Comparison of ENCODE assay signal across 11 mouse cellular contexts in genomic region chr14:11868636-11869035, GRCm38 (mm10).
A peak's percentile ranks its signal among the peaks of the same experiment; 100 is the strongest.
DNase-seq lines count a peak whose midpoint lies in the region.
"Had no signal": no experiment of that assay in that cellular context is flagged by ENCODE, and none has a peak within 500 bp of the region (broad histone marks: within the 10 kb centered on the region; RNA-seq: fewer than 3 reads in every experiment).

No protein-coding gene starts in this region.

- H3K27ac ChIP-seq in limb, embryonic 10.5 days: no peak overlapping the region

- H3K4me1 ChIP-seq in limb, embryonic 10.5 days: peaks cover 61% of the 10 kb centered on the region

- DNase-seq in heart, adult 18-20 months: peak; percentile 74 to 89
- DNase-seq in heart, postnatal 4 days: no peak
- DNase-seq in adrenal gland, postnatal 25 days: peak; percentile 30
- peak; percentile 48 for DNase-seq in heart, postnatal 25 days (ENCODE audit: low spot score)
- peak; percentile 80 for DNase-seq in lung, postnatal 25 days (ENCODE audit: low spot score)
- no peak for DNase-seq in limb, embryonic 10.5 days (ENCODE audit: low spot score)
- DNase-seq in frontal cortex, adult 2 months (ENCODE audit: extremely low spot score in 1 of 2, low spot score in 1 of 2): no peak
- DNase-seq in left cerebral cortex, postnatal 36 days (ENCODE audit: low spot score in 2 of 2): no peak
- DNase-seq: cerebellum, postnatal 36 days; liver, postnatal 0 days; thymus, postnatal 4 days had no signal

- no peaks in the 10 kb centered on the region for H3K36me3 ChIP-seq in limb, embryonic 10.5 days

- H3K27me3 ChIP-seq in limb, embryonic 10.5 days (ENCODE audit: low read depth, poor library complexity, severe bottlenecking): no peaks in the 10 kb centered on the region

- intact Hi-C loops in heart, postnatal 25 days (cut with DNase I): loop anchor here (5.0 to 10.0 kb wide), 4 partner anchors 56 to 314 kb away; partner anchors contain the start of gene Ptprg
- intact Hi-C loops in left cerebral cortex, postnatal 36 days (cut with DNase I): no loop called here

- no peaks in the 10 kb centered on the region for H3K9me3 ChIP-seq in limb, embryonic 10.5 days (replicated peaks)

- H3K4me3 ChIP-seq in limb, embryonic 10.5 days: no peak overlapping the region

- WGBS in limb, embryonic 10.5 days: 48% methylated on average over 6 of the region's 6 CpGs

Comparison
In these comparisons a context has a peak if more than half of its experiments do, and no peak if none do; other contexts are left out.
1. DNase-seq: peak in heart, adult 18-20 months (2 of 2), adrenal gland, postnatal 25 days (single experiment), heart, postnatal 25 days (single experiment) and lung, postnatal 25 days (single experiment); none in heart, postnatal 4 days (single experiment), limb, embryonic 10.5 days (single experiment), frontal cortex, adult 2 months (0 of 2) and left cerebral cortex, postnatal 36 days (0 of 2).